Mouse (Mus musculus) urinary bladder, adult 18-20 months (tissue): Measurements from ENCODE around the gene Zfp619.
"Not testable (repeated sequence)": the region's sequence is repeated elsewhere in the genome, so short reads cannot be mapped to it uniquely, and the experiment has no call there.

Experiments used
- DNase-seq, 2 experiments: peaks; one replicate each; pipeline ENCODE4 v3.0.0; 2022; ENCODE audit warnings: low spot score in 2 of 2, mixed read lengths in 2 of 2

The Zfp619 gene

DNA sequence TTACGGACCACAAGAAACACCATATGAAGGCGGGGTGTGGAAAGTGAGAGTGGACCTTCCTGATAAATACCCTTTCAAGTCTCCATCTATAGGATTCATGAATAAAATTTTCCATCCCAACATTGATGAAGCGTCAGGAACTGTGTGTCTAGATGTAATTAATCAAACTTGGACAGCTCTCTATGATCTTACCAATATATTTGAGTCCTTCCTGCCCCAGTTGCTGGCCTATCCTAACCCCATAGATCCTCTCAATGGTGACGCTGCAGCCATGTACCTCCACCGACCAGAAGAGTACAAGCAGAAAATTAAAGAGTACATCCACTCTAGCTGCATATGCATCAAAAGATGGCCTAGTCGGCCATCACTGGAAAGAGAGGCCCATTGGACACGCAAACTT, 71.5 kb downstream of the Zfp619 start:
- not testable (repeated sequence) for DNase-seq
